Mouse (Mus musculus) ES-E14 (cell line): ENCODE data around the gene Efna3. TPM values are rescaled to one million over a fixed set of nuclear protein-coding genes. Genes with fewer than 3 reads are reported as not detected.

Experiments
- DNase-seq: peaks from one replicate; pipeline ENCODE4 v3.0.0-alpha.2; 2013; ENCODE audit warnings: low read depth, low spot score
- H3K27ac ChIP-seq: 2 replicates; pipeline ENCODE4 v1.5.1; 2012; ENCODE audit warnings: low read depth, mild to moderate bottlenecking, low read length, moderate library complexity, mixed read lengths; ENCODE audit not compliant: poor library complexity, insufficient read depth, severe bottlenecking
- H3K36me3 ChIP-seq: 2 replicates; pipeline ENCODE4 v1.6.1; 2012; ENCODE audit warnings: mild to moderate bottlenecking, low read length, moderate library complexity, mixed read lengths; ENCODE audit not compliant: control insufficient read depth, poor library complexity, insufficient read depth, severe bottlenecking
- H3K4me1 ChIP-seq, 2 experiments: fragments of 150-350 bp in 1 of 2; sonication (generic) in 1 of 2; 2 replicates each; pipeline ENCODE4 v1.6.1; 2012; ENCODE audit warnings: low read length in 2 of 2, mild to moderate bottlenecking in 1 of 2, mixed read lengths in 1 of 2; ENCODE audit not compliant: control insufficient read depth in 2 of 2, insufficient read depth in 2 of 2, poor library complexity in 1 of 2
- H3K4me3 ChIP-seq, 2 experiments: fragments of 150-350 bp in 1 of 2; sonication (generic) in 1 of 2; 2 replicates each; pipeline ENCODE4 v1.5.1; 2012; ENCODE audit warnings: low read length in 2 of 2, low read depth in 1 of 2, mild to moderate bottlenecking in 1 of 2, mixed read lengths in 1 of 2; ENCODE audit not compliant: insufficient read depth in 1 of 2, poor library complexity in 1 of 2, severe bottlenecking in 1 of 2
- H3K9ac ChIP-seq: 2 replicates; pipeline ENCODE4 v1.6.1; 2012; ENCODE audit warnings: low read depth, mild to moderate bottlenecking, low read length, mixed read lengths; ENCODE audit not compliant: poor library complexity, insufficient read depth, severe bottlenecking
- H3K9me3 ChIP-seq: fragments of 150-350 bp; sonication (generic); 2 replicates; pipeline ENCODE4 v1.6.1; 2012; ENCODE audit warnings: low read depth, mild to moderate bottlenecking, low read length; ENCODE audit not compliant: control insufficient read depth, insufficient read depth
- CHD2 ChIP-seq: IDR thresholded peaks from 2 replicates; pipeline ENCODE4 v1.6.1; 2014; ENCODE audit warnings: mild to moderate bottlenecking, low read depth, low read length, inconsistent platforms
- HCFC1 ChIP-seq: IDR thresholded peaks from 2 replicates; pipeline ENCODE4 v1.6.1; 2012; ENCODE audit warnings: low read length, inconsistent platforms, borderline replicate concordance; ENCODE audit not compliant: insufficient read depth
- MAFK ChIP-seq: IDR thresholded peaks from 2 replicates; pipeline ENCODE4 v1.6.1; 2014; ENCODE audit warnings: mild to moderate bottlenecking, low read depth, low read length, inconsistent platforms; ENCODE audit not compliant: insufficient read depth
- ZC3H11A ChIP-seq: IDR thresholded peaks from 2 replicates; pipeline ENCODE4 v1.6.1; 2012; ENCODE audit warnings: low read depth, mild to moderate bottlenecking, inconsistent platforms, low read length, borderline replicate concordance
- ZNF384 ChIP-seq: IDR thresholded peaks from 2 replicates; pipeline ENCODE4 v1.6.1; 2012; ENCODE audit warnings: low read depth, low read length, inconsistent platforms
- in situ Hi-C, 2 experiments: fragments of 600-800 bp; cut with MboI; formaldehyde crosslinking; loops; one replicate each; pipeline ENCODE4 v1.15.1; 2025; ENCODE audit warnings: low sequenced_read_pairs in 2 of 2, inconsistent platforms in 1 of 2; ENCODE audit not compliant: unreplicated experiment in 2 of 2
- total RNA-seq: library from RNA; depleted of rRNA; stranded (reverse); fragments of 300-350 nt; gene quantifications from 2 replicates; pipeline ENCODE4 v1.2.3, GENCODE M21; 2012

Gene Efna3
- total RNA-seq, 1 experiment, result 7.5 TPM

DNA sequence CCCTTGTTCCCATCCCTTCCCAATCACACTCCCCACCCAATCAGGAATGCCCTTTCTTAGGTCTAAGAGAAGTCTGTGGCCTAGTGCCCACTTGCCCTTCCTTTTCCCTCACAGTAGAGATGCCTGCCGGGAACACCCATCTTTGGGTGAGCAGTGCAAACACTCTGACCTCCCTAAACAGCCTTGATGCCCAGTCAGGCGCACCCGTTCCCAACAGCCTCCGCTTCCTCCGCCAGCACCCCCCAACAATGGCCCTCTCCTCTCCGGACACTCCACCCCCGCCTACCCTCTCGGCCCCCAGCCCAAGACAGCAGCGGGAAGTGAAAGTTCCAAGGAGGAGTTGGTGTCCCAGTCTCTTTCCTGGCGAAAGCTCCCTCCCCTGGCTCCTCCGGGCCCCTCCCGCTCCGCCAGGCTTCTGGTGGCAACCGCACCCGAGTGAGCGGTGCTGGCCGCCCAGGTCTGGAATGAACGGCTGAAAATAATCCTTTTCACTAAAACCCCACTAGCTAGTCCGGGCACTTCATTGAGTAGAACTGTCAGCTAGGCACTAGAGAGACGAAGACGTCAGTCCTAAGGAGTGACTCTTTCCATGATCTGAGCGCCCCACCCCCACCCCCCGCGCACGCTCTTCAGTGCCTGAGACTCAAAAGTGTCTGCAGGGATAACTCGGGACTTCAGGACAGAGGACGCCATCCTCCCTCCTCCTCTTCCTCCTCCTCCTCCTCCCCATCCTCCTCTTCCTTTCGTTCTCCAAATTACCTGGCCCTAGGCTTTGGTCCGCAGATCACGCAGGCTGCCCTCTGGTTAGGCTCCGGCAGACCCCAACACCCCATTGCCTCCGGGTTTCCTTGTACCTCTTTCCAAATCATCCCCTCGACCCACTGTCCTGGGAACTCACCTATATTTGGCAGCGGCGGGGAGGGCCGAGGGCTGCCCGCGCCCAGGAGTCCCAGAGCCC lies 26.4 kb upstream of the Efna3 start:
- in situ Hi-C loops, result no loop called here
- TF ChIP-seq MAFK (no peak), HCFC1 (no peak), ZC3H11A (no peak), CHD2 (no peak), ZNF384 (no peak)
- H3K4me1 ChIP-seq, result peaks cover 4% of the 10 kb centered on the region in 2 experiments; a peak in 1 of 4 replicates
- DNase-seq, result no peak
- no peak overlapping the region for H3K27ac ChIP-seq
- no peaks in the 10 kb centered on the region for H3K9me3 ChIP-seq
- H3K4me3 ChIP-seq, result peak overlapping the region; percentile 91 to 98
- peak overlapping the region; percentile 80 for H3K9ac ChIP-seq
- peaks cover 8% of the 10 kb centered on the region; the same call in 1 of the 2 replicates for H3K36me3 ChIP-seq

DNA sequence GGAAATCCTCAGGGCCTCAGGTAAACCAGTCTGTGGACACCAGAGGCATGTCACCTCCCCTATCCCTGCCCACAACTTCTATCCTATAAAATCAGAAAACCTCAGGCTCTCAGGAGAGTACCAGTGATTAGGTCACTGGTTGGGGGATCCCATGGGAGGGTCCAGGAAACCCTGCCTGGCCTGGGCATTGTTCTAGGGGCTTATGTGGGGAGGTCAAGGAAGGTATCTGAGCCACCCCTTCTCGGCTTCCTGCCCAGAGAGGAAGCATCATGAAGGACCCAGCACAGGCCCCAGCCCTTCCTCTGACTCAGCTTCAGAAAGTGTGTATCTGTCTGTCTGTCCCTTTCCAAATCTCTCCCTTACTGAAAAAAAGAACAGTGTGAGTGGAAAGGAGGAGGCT lies 25.2 kb upstream of the Efna3 start:
- Histone ChIP-seq H3K4me1 (peaks cover 4% of the 10 kb centered on the region in 2 experiments; a peak in 1 of 4 replicates), H3K36me3 (peaks cover 18% of the 10 kb centered on the region), H3K4me3 (no peak overlapping the region), H3K27ac (no peak overlapping the region), H3K9me3 (no peaks in the 10 kb centered on the region), H3K9ac (no peak overlapping the region)
- TF ChIP-seq CHD2 (no peak), HCFC1 (no peak), ZC3H11A (no peak), ZNF384 (no peak), MAFK (no peak)
- in situ Hi-C loops, result no loop called here
- no peak for DNase-seq

DNA sequence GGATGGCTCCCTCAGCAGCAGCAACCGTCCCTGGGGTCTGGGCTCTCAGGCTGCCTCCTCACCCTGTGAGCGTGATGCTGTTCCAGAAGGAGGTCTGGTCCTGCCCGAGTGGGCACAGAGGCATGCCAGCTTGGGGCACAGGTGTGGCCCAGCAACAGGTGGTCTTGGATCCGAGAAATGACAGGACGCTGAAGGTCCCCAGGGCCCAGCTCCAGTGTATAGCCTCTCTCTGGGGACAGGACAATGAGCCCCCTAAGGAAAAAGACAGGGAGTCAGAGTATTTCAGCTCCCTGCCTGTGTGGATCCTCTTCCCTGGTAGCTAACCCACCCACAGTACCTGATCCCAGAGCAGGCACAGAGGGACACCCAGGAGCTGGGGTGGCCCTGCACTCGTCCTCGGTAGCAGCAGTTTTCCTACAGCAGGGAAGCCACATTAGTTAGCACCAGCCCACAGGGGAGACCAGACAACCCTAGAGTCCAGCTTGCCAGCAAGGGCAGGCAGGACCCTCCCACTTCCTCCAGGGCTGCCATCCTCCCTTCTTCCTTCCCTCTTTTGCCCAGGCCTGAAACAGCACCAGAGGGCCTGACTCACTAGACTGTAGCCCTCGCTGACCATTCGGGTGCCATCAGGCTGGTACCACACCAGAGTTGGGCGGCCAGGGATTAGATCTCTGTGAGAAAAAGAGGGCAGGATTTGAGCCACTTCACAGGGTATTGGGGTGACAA lies 24.2 kb upstream of the Efna3 start:
- H3K27ac ChIP-seq, result no peak overlapping the region
- H3K4me3 ChIP-seq, result no peak overlapping the region
- in situ Hi-C loops, result no loop called here
- no peak for DNase-seq
- no peaks in the 10 kb centered on the region for H3K9me3 ChIP-seq
- H3K4me1 ChIP-seq, result peaks cover 4% of the 10 kb centered on the region in 2 experiments; a peak in 1 of 4 replicates
- no peak overlapping the region for H3K9ac ChIP-seq
- no peak for TF ChIP-seq ZC3H11A
- TF ChIP-seq MAFK, result no peak
- H3K36me3 ChIP-seq, result peaks cover 19% of the 10 kb centered on the region

DNA sequence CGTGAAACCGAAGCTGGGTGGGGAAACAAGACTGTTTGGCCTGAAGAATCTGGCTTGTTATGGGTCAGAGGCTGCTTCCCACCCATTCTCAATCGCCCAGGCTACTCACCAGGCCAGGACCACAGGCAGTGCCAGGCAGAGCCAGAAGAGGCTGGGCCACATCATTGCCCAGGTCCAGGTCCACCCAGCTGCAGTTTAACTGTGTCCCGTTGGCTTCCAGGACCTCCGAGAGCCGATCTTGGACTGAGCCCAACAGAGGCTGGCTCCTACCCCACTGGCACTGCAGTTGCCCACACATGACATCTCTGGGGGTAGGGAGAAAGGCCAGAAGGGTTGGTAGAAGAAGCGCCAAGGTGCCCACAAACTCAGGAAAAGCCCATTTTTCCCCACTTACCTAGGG lies 20.5 kb upstream of the Efna3 start:
- Histone ChIP-seq H3K36me3 (peaks cover 21% of the 10 kb centered on the region), H3K9ac (no peak overlapping the region), H3K9me3 (no peaks in the 10 kb centered on the region), H3K4me3 (no peak overlapping the region), H3K4me1 (peaks cover 2 to 12% of the 10 kb centered on the region in 2 experiments; a peak in 3 of 4 replicates), H3K27ac (no peak overlapping the region)
- no peak for DNase-seq
- in situ Hi-C loops, result no loop called here
- TF ChIP-seq HCFC1 (no peak), ZC3H11A (no peak)
